Mouse (Mus musculus) small intestine, adult 2 months (tissue): ENCODE measurements around the gene Ifit1bl2.
"Not testable (repeated sequence)": the region's sequence is repeated elsewhere in the genome, so short reads cannot be mapped to it uniquely, and the experiment has no call there.

Experiments
- CTCF ChIP-seq: fragments of 200-500 bp; IDR thresholded peaks from 2 replicates; pipeline ENCODE4 v1.5.1; 2012; ENCODE audit warnings: low read depth, mild to moderate bottlenecking, control low read depth, inconsistent platforms, low read length, moderate library complexity, mixed read lengths; ENCODE audit not compliant: insufficient replicate concordance, insufficient read length; ENCODE audit errors: extremely low read depth
- POLR2A ChIP-seq: fragments of 200-500 bp; IDR thresholded peaks from 2 replicates; pipeline ENCODE4 v1.6.1; 2012; ENCODE audit warnings: low read depth, mild to moderate bottlenecking, control low read depth, inconsistent platforms, low read length, moderate library complexity

DNA sequence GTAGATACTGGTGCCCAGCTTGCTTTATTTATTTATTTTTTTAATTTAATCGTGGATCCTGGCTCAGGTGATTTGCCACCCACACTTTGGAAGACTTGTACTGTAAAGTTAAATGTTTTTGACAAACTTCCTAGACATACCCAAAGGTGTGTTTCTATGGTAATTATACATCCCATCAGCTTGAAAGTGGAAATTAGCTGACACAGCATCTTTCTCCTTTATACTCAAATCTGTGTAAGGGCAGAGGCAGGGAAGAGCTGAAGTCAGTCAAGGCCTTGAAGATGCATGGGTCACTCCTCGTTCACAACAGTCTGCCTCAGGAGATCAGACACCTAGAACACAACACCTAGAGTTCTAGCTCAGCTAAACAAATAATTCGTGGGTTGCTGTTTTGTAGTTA is 30.4 kb downstream of the Ifit1bl2 start:
- not testable (repeated sequence) for TF ChIP-seq CTCF, POLR2A
